Mouse (Mus musculus): ENCODE measurements around the gene Rnf222.
"Not testable (repeated sequence)": the region's sequence is repeated elsewhere in the genome, so short reads cannot be mapped to it uniquely, and the experiment has no call there.

Gene Rnf222

DNA sequence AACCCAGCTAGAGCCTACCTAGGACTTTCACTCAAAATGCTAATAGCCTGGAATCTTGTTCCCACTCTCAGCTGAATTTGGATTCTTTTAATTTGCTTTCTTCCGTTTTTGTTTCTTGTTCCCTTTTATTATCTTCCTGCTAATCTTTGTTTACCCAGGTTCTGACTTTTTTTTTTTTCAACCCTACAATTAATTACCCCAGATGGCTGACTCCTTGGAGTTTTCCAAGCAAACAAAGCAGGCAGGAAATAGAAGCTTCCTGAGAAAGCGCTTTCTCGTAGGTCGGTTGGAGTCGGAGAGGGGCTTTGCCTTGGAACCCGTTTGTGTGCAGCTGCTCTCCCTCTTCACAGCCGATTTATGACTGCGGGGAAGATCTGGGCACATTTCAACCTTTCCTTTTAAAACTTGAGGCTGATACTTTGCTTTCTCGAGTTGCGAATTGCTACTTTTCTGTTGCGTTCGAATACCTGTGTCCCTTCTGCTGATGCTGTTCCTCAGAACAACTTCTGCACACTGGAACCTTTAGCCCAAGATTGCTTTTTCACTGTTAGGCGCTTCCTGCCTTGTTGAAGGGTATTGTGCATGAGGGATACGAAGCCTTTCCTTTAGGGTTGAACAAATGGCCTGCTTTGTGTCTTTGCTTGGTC is 23.3 kb downstream of the Rnf222 start:
- DNase-seq, result no peak

GRCm38 (mm10) chr11:68914566-68914965 is 26.2 kb downstream of the Rnf222 start:
- no peak for DNase-seq

DNA sequence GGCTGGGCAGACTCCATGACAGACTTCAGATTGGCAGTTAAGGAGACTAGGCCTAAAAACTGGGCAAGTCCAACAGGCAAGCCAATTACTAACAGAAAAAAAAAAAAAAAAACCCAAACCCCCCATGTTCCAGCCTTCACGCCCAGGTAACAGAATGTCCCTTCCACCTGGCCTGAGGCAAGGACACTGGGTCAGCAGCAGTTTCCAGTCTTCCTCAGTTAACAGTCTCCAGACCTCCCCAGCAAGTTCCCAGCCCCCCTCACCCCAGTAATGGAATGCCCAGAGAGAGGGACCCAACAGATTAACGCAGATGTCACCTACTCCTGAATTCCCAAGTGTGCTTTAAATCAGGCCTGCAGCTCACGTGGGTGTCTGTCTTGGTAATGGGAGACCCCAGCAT is 34.8 kb downstream of the Rnf222 start:
- DNase-seq, result no peak

DNA sequence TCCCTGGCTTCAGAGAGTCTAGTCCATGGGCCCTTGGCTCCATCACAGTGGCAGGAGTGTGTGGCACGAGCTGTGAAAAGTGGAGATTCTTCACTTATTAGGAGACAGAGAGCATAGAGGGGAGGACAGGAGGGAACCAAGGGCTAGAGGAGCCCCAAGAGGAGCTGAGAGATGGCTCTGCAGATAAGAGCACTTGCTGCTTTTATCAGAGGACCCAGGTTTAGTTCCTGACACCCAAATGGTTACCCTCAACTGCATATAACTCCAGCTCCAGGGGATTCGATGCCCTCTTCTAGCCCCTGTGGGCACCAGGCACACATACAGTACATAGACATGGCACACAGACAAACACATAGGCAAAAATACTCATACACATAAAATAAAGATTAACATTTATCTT is 36.4 kb downstream of the Rnf222 start:
- DNase-seq, result no peak

DNA sequence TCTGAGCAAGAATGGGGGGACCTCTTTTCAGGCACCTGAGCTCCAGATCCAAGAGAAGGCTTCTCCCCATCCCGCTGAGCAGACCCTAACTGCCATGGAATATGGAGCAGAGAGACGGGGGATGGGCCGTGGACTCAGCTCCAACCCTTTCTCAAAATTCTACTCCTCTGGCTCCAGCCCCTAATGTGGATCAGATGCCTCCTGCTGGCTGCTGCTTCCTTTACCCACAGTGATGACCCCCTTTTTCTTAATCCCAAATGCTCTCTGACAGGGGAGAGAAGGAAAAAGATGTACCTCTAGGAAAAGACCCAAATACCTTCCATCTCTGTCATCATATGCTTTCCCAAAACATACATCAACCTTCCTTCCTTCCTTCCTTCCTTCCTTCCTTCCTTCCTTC is 38.6 kb downstream of the Rnf222 start, which contains the start of gene Odf4:
Odf4 (minus strand) TSS at position 101 of the 400 bp plus-strand sequence.
- no peak for DNase-seq

DNA sequence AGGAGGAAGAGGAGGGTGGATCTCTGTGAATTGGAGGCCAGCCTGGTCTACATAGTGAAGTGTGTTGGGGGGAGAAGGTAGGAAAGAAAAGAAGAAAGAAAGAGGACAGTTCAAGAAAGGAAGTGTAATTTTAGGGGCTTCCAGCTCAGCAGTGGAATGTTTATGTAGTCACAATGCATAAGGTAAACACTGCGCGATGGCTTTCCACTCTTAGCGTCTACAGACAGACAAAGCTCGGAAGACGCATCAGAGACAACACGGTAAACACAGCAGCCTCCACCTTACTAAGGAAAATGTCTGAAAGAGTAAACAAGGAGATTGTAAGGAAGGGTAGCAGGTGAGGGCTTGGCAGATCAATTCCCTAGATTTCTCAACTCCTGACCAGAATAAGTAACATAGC is 41.6 kb downstream of the Rnf222 start:
- no peak for DNase-seq

- DNase-seq, result no peak
Measured at GRCm38 (mm10) chr11:68933885-68934507, 45.6 kb downstream of the Rnf222 start.

GRCm38 (mm10) chr11:68936951-68937350 is 48.6 kb downstream of the Rnf222 start:
- not testable (repeated sequence) for DNase-seq

GRCm38 (mm10) chr11:68939451-68940304 is 51.3 kb downstream of the Rnf222 start:
- peak; percentile 66 for DNase-seq

DNA sequence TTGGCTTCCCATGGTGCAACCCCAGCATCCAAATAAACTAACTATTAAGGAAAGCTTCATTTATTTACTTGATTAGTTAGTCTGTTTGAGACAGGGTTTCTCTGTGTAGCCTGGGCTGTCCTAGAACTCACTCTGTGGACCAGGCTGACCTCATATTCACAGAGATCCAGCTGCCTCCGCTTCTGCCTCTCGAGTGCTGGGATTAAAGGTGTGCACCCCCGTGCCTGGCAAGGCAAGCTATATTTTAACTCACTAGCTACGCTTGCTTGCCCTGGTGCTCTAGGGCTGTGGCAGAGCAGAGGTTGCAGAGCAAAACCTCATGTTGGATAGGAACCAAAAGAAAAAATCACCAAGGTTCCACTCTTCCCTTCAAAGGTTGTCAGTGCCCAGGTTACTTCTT is 52.2 kb downstream of the Rnf222 start:
- DNase-seq, result no peak

DNA sequence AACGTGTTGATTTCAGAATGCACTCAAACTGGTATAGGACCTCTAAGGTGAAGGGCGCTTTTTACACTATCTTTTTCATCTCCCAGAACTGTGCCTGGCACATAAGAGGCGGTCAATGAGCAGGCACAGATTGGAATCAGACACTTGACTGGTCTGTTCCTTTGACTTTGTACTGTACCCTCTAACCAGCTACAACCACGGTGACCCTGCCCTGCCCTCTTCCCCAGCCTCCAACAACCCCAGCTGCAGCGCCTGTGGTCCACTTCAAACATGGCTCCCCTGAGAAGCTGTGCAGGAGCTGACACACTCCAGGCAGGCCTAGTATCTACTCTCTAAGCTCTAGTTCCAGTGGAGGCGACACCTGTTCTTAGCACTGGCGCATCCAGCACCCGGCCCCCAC is 54.4 kb downstream of the Rnf222 start:
- DNase-seq, result no peak

GRCm38 (mm10) chr11:68945245-68945644 is 56.9 kb downstream of the Rnf222 start:
- DNase-seq, result no peak

Data from spleen, adult 18-20 months (tissue).